Mouse (Mus musculus): Measurements from ENCODE around the gene Mnat1. TPM values are rescaled to one million over a fixed set of nuclear protein-coding genes. Genes with fewer than 3 reads are reported as not detected.

Gene Mnat1
- polyA plus RNA-seq, 1 experiment from 2014 or later, result 23.2 TPM

DNA sequence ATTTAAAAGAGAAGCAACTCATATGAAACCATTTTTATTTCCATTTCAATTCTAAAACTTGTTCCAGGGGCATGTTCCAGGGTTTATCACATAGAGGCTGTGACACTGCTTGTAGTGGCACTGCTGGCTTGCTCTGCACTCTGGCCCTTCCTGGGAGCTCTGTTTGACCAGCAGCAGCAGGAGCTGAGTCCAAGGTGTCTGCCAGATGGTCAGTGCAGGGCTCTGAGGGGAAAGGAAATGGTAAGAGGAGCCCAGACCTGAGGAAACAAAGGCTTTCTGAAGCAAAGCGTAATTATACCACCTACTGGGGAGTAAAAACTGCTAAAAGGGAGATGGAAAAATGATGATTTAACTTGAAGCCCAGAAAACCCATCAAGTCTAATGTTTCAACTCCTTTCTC lies 145.0 kb downstream of the Mnat1 start:
- no peak overlapping the region for H3K9ac ChIP-seq (ENCODE audit: low read length)
- no peak overlapping the region for H3K4me2 ChIP-seq (ENCODE audit: low read depth, low read length)
- no peaks in the 10 kb centered on the region for H3K27me3 ChIP-seq (ENCODE audit: control insufficient read depth, insufficient read depth, low read length)
- H3K27ac ChIP-seq (ENCODE audit: low read length), result no peak overlapping the region
- ATAC-seq (replicated peaks; ENCODE audit: extremely low read depth, insufficient read depth, low FRiP score), result no peak
- H3K4me1 ChIP-seq (ENCODE audit: control insufficient read depth, insufficient read depth, low read length), result no peaks in the 10 kb centered on the region
- H3K4me3 ChIP-seq (ENCODE audit: low read length), result no peak overlapping the region
- 85% methylated on average over 1 of the region's 1 CpGs for WGBS
- no peaks in the 10 kb centered on the region for H3K9me3 ChIP-seq (replicated peaks; ENCODE audit: control insufficient read depth, low read length)
- peaks cover 6% of the 10 kb centered on the region; the same call in 1 of the 2 replicates for H3K36me3 ChIP-seq (ENCODE audit: control insufficient read depth, insufficient read depth)

DNA sequence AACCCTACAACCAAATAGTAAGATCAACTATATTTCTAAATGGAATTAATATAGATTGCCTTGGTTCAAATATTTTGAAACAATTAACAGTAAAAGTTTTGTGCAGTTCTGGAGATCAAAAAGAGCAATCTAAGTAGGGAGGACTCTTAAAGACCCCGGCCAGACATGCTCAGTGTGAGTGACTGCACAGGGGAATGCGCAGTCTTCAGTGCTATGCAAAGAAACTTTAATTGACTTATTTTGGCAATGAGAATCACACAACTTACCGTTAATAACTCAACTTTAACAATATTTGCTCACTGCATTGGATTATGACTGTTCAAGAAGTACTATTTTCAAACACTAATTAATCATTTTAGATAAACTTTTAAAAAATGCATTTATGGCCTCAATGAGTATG lies 146.0 kb downstream of the Mnat1 start:
- 88% methylated on average over 3 of the region's 3 CpGs for WGBS
- Histone ChIP-seq H3K4me1 (ENCODE audit: control insufficient read depth, insufficient read depth, low read length) (no peaks in the 10 kb centered on the region), H3K27ac (ENCODE audit: low read length) (no peak overlapping the region), H3K4me3 (ENCODE audit: low read length) (no peak overlapping the region), H3K27me3 (ENCODE audit: control insufficient read depth, insufficient read depth, low read length) (no peaks in the 10 kb centered on the region), H3K4me2 (ENCODE audit: low read depth, low read length) (no peak overlapping the region), H3K9me3 (replicated peaks; ENCODE audit: control insufficient read depth, low read length) (no peaks in the 10 kb centered on the region), H3K9ac (ENCODE audit: low read length) (no peak overlapping the region), H3K36me3 (ENCODE audit: control insufficient read depth, insufficient read depth) (peaks cover 6% of the 10 kb centered on the region; the same call in 1 of the 2 replicates)
- ATAC-seq (replicated peaks; ENCODE audit: extremely low read depth, insufficient read depth, low FRiP score), result no peak

DNA sequence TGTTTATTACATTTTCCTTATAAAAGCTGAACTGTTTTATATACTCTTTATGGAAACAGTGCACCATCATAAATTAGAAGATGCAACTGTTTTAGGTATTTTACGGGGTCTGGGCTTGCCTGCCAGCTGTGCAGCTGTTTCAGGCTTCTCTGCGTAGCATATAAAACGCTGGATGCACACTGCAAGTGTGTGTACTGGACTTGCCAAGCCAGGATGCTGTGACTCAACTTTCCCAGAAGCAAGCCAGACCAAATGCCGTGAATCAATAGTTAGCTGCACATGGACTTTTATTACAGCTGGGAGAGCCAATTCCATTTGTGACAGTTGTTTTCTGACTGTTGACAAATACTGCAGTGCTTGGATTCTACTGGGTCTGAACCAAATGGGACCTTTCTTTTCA lies 146.4 kb downstream of the Mnat1 start:
- H3K9ac ChIP-seq (ENCODE audit: low read length), result no peak overlapping the region
- no peaks in the 10 kb centered on the region for H3K9me3 ChIP-seq (replicated peaks; ENCODE audit: control insufficient read depth, low read length)
- no peak overlapping the region for H3K4me3 ChIP-seq (ENCODE audit: low read length)
- peaks cover 6% of the 10 kb centered on the region; the same call in 1 of the 2 replicates for H3K36me3 ChIP-seq (ENCODE audit: control insufficient read depth, insufficient read depth)
- ATAC-seq (replicated peaks; ENCODE audit: extremely low read depth, insufficient read depth, low FRiP score), result no peak
- H3K27me3 ChIP-seq (ENCODE audit: control insufficient read depth, insufficient read depth, low read length), result no peaks in the 10 kb centered on the region
- H3K4me1 ChIP-seq (ENCODE audit: control insufficient read depth, insufficient read depth, low read length), result no peaks in the 10 kb centered on the region
- no peak overlapping the region for H3K27ac ChIP-seq (ENCODE audit: low read length)
- 87% methylated on average over 4 of the region's 4 CpGs for WGBS
- H3K4me2 ChIP-seq (ENCODE audit: low read depth, low read length), result no peak overlapping the region

DNA sequence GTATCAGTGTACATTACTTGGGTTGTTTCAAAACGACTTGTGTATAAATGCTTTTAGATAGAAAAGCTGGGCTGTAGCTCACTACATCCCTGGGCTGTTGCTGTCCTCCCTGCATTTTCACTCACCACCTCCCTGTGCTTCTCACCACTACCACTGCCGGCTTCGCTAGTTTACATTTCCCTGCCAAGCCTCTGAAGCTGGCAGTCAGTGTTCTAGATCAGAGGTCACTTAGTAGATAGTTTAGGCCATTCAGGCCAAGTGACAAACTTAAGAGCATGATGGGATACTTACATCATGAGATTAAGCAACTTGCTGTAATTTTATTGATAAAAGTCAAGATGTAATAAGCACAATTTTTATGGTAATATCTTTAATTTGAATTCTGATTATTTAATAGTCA lies 151.4 kb downstream of the Mnat1 start:
- H3K27ac ChIP-seq (ENCODE audit: low read length), result no peak overlapping the region
- no peak overlapping the region for H3K9ac ChIP-seq (ENCODE audit: low read length)
- H3K36me3 ChIP-seq (ENCODE audit: control insufficient read depth, insufficient read depth), result peaks cover 23% of the 10 kb centered on the region
- 85% methylated on average over 3 of the region's 3 CpGs for WGBS
- no peaks in the 10 kb centered on the region for H3K4me1 ChIP-seq (ENCODE audit: control insufficient read depth, insufficient read depth, low read length)
- H3K9me3 ChIP-seq (replicated peaks; ENCODE audit: control insufficient read depth, low read length), result peaks cover 2% of the 10 kb centered on the region; the same call in 1 of the 2 replicates
- no peak overlapping the region for H3K4me2 ChIP-seq (ENCODE audit: low read depth, low read length)
- no peak for ATAC-seq (replicated peaks; ENCODE audit: extremely low read depth, insufficient read depth, low FRiP score)
- no peaks in the 10 kb centered on the region for H3K27me3 ChIP-seq (ENCODE audit: control insufficient read depth, insufficient read depth, low read length)
- no peak overlapping the region for H3K4me3 ChIP-seq (ENCODE audit: low read length)

DNA sequence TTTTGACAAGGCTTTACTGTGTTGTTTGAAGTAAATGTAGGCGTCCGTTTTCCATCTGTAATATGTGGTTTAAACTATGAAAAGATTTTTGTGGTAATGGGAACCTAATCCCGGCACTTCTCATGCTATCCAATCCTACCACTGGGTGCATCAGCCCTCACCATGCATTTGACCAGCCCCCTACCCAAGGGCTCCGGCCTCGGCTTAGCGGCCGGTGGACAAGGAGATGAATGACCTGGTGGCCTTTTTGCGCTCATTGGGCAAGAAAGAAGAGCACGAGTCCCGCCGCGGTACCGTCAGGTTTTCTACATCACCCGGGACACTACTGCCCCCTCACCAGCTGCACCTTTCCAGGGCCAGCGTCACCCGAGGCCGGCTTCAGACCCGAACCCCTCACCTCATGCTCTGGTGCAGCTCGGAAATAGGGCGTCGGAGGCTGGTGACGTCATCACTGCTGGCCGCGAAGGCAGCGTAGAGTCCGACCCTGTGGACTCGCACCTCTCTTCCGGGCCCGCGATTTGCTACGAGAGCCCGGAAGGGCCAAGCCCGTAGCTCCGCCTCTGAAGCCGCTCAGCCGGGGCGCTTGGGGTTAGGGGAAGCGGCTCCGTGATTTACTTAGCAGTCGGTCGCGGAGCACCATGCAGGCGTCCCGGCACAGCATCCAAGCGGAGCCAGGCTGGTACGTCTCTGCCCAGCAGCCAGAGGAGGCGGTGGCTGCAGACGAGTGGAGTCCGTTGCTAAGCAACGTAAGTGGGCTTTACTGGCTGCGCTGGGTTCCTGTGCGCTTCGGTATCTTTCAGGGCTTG lies 163.0 kb downstream of the Mnat1 start, which contains the start of the genes Trmt5 and Slc38a6:
Trmt5 (minus strand) TSS at position 424 of the 806 bp plus-strand sequence.
Slc38a6 (plus strand) TSS at position 493 of the 806 bp plus-strand sequence.
- under 1% methylated on average over 53 of the region's 53 CpGs for WGBS
- Histone ChIP-seq H3K9me3 (replicated peaks; ENCODE audit: control insufficient read depth, low read length) (no peaks in the 10 kb centered on the region), H3K27me3 (ENCODE audit: control insufficient read depth, insufficient read depth, low read length) (no peaks in the 10 kb centered on the region), H3K36me3 (ENCODE audit: control insufficient read depth, insufficient read depth) (peaks cover 7% of the 10 kb centered on the region; the same call in 1 of the 2 replicates), H3K9ac (ENCODE audit: low read length) (peak within 1 kb of the TSS; percentile 81), H3K27ac (ENCODE audit: low read length) (peak within 1 kb of the TSS; percentile 76), H3K4me1 (ENCODE audit: control insufficient read depth, insufficient read depth, low read length) (peaks cover 20% of the 10 kb centered on the region), H3K4me2 (ENCODE audit: low read depth, low read length) (peak within 1 kb of the TSS; percentile 82), H3K4me3 (ENCODE audit: low read length) (peak within 1 kb of the TSS; percentile 82)
- peak; percentile 96 for ATAC-seq (replicated peaks; ENCODE audit: extremely low read depth, insufficient read depth, low FRiP score)

DNA sequence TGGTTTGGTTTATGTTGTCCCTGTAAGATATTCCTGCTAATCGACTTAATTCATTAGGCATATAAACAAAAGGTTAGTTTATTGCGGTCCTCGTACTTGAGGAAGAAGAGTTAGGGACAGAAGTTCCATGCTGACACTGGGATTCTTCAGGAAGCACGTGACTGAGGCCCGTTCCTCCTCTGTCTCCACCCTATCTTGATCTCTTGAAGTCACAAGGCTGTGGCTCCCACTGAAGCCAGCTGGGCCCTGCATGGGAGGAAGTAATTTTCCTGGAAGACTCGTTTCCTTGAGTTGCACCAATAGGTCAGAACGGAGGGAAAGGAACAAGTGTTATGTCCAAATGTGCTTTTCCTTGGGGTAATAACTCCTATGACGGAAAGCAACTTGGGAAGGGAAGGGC lies 164.1 kb downstream of the Mnat1 start:
- ATAC-seq (replicated peaks; ENCODE audit: extremely low read depth, insufficient read depth, low FRiP score), result no peak
- H3K27ac ChIP-seq (ENCODE audit: low read length), result no peak overlapping the region
- peak overlapping the region; percentile 82 for H3K4me3 ChIP-seq (ENCODE audit: low read length)
- peaks cover 20% of the 10 kb centered on the region for H3K4me1 ChIP-seq (ENCODE audit: control insufficient read depth, insufficient read depth, low read length)
- peak overlapping the region; percentile 81; the same call in 1 of the 2 replicates for H3K9ac ChIP-seq (ENCODE audit: low read length)
- 55% methylated on average over 8 of the region's 8 CpGs for WGBS
- H3K9me3 ChIP-seq (replicated peaks; ENCODE audit: control insufficient read depth, low read length), result no peaks in the 10 kb centered on the region
- no peaks in the 10 kb centered on the region; the same call in 1 of the 2 replicates for H3K36me3 ChIP-seq (ENCODE audit: control insufficient read depth, insufficient read depth)
- no peaks in the 10 kb centered on the region for H3K27me3 ChIP-seq (ENCODE audit: control insufficient read depth, insufficient read depth, low read length)
- H3K4me2 ChIP-seq (ENCODE audit: low read depth, low read length), result peak overlapping the region; percentile 82

DNA sequence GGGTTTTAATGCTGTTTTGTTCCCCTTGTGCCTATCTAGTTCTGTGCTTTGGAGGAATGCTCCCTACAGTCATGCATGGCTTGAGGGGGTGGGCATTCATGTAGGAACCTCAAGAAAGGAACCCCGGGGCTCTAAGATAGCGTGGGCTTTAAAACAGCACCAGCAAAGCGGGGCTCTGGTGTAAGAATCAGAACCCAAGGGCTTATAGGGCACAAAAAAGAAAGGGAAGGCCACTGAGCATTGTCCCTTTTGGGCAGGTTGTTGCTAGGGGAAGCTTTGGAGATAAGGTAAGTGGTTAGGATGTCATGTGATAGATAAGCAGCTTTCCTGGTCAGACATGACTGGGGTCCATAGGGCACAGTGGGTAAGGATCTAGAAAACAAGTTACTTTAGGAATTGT lies 165.1 kb downstream of the Mnat1 start:
- no peaks in the 10 kb centered on the region for H3K9me3 ChIP-seq (replicated peaks; ENCODE audit: control insufficient read depth, low read length)
- no peak overlapping the region for H3K27ac ChIP-seq (ENCODE audit: low read length)
- 75% methylated on average over 3 of the region's 3 CpGs for WGBS
- no peak for ATAC-seq (replicated peaks; ENCODE audit: extremely low read depth, insufficient read depth, low FRiP score)
- H3K9ac ChIP-seq (ENCODE audit: low read length), result no peak overlapping the region
- H3K27me3 ChIP-seq (ENCODE audit: control insufficient read depth, insufficient read depth, low read length), result no peaks in the 10 kb centered on the region
- no peak overlapping the region for H3K4me3 ChIP-seq (ENCODE audit: low read length)
- no peak overlapping the region for H3K4me2 ChIP-seq (ENCODE audit: low read depth, low read length)
- peaks cover 20% of the 10 kb centered on the region for H3K4me1 ChIP-seq (ENCODE audit: control insufficient read depth, insufficient read depth, low read length)
- H3K36me3 ChIP-seq (ENCODE audit: control insufficient read depth, insufficient read depth), result no peaks in the 10 kb centered on the region; the same call in 1 of the 2 replicates

DNA sequence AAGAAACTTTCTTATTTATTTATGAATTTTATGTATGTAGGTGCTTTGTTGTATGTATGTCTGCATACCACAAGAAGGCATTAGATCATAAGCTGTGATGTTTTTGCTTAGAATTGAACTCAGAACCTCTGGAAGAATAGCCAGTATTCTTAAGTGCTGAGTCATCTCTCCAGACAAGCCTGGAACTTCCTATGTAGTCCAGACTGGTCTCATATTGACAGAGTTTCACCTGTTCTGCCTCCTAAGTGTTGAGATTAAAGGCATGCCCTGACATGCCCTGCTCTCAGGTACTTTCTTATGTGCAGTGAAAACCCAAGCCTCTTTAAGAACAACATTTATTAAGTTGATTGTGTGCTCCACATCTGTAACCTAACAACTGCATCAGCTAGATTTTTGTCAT lies 171.4 kb downstream of the Mnat1 start:
- Histone ChIP-seq H3K36me3 (ENCODE audit: control insufficient read depth, insufficient read depth) (peaks cover 2% of the 10 kb centered on the region; the same call in 1 of the 2 replicates), H3K4me1 (ENCODE audit: control insufficient read depth, insufficient read depth, low read length) (no peaks in the 10 kb centered on the region), H3K27ac (ENCODE audit: low read length) (no peak overlapping the region), H3K9me3 (replicated peaks; ENCODE audit: control insufficient read depth, low read length) (no peaks in the 10 kb centered on the region), H3K4me2 (ENCODE audit: low read depth, low read length) (no peak overlapping the region), H3K4me3 (ENCODE audit: low read length) (no peak overlapping the region), H3K9ac (ENCODE audit: low read length) (no peak overlapping the region), H3K27me3 (ENCODE audit: control insufficient read depth, insufficient read depth, low read length) (no peaks in the 10 kb centered on the region)
- ATAC-seq (replicated peaks; ENCODE audit: extremely low read depth, insufficient read depth, low FRiP score), result no peak

DNA sequence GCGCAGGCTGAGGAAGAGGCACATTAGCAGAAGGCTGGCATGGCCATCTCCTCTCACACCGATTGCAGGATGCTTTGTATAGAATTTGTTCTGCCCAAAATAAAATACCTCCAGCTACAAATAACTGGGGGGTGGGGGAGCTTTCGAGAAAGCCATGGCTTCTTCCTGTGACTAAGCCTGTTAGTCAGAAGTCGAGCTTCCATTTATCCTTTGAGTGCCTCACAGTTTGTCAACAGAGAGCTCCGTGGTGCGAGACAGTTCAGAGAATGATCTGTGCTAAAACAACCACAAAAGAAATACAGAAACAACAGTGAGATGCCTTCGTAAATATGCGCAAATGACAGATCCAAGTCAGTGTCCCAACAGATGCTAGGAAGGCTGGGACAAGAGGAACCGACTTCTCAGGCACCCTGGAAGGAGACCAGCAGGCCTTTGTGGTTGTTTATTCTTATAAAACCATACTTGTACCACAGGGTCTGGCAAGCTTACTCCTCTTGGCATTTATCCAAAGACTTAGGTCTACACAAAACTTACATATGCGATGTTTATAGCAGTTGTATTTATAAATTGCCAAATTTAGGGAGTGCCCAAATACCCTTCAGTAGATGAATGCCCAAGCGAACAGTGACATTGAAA lies 172.1 kb downstream of the Mnat1 start:
- WGBS, result 79% methylated on average over 11 of the region's 11 CpGs
- Histone ChIP-seq H3K36me3 (ENCODE audit: control insufficient read depth, insufficient read depth) (peaks cover 2% of the 10 kb centered on the region), H3K27me3 (ENCODE audit: control insufficient read depth, insufficient read depth, low read length) (no peaks in the 10 kb centered on the region), H3K4me3 (ENCODE audit: low read length) (no peak overlapping the region), H3K27ac (ENCODE audit: low read length) (no peak overlapping the region), H3K9ac (ENCODE audit: low read length) (no peak overlapping the region), H3K4me2 (ENCODE audit: low read depth, low read length) (no peak overlapping the region), H3K4me1 (ENCODE audit: control insufficient read depth, insufficient read depth, low read length) (no peaks in the 10 kb centered on the region), H3K9me3 (replicated peaks; ENCODE audit: control insufficient read depth, low read length) (no peaks in the 10 kb centered on the region)
- ATAC-seq (replicated peaks; ENCODE audit: extremely low read depth, insufficient read depth, low FRiP score), result no peak

Measured in heart, embryonic 16.5 days (tissue).